Mouse (Mus musculus): ENCODE results near the gene Stox2.
A peak's percentile ranks its signal among the peaks of the same experiment; 100 is the strongest.

Stox2 gene

DNA sequence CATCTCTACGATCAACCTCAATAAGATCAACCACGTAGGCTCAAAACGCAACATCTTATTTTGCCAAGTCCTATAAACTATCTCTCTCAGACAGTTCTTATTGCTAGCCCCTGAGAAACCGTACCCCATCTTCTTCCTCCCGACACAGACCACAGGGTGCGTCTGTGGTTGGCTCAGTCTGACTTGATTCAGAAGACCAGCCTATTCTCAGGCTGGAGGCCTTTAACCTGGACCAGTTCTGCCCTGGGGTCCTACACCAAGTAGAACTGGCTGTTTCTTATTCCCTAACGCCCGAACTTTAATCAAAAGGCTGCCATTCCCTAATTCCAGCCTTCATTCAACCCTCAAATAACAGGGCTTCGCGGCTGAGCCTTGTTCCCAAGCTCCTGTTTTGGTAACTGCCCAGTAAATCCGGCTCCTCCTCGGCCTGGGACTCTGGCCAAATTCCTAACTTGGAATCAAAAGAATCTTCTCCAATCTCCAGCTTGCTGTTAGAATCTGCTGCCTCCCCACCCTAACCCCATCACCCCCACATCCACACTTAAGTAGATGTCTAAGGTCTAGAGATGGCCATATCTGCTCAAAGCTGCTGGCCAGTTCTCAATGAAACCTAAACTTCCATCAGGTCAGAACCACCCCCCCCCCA is 91.5 kb downstream of the Stox2 start:
- no peak for DNase-seq (ENCODE audit: low spot score in 2 of 2)

DNA sequence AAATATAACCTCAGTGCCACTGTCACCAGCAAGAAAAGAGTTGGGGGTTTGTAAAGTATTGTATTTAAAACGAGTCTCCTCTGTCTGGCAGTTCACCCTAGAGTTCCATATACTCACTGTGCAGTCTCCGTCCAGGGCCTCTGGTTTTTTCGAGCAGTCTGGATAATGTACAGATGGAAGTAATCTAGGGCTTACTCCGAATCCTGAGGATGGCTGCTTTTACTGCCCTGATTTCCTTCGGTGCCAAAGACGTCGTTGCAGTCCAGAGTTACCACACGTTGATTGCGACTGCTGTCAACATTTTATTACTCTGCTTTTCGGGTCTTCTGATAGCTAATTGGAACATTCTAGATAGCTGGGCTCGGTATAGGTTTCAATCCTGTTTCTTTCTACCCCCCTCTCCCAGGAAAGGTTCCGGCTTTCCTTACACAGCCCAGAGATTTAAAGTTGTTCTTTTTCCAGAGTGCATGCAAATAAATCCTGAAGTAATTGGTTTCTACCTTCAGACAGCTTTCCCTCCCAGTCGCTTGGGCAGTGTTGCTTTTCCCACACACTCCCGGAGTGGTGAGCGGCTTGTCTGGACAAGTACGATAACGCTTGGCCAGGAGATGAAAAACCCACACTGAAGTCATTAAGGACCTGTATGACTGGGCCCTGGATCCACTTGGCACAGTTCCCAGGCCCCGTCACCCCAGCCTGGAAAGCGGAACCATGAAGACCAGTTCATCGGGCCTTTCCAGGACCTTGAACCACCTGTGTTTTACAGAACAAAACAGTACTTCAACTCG is 94.1 kb downstream of the Stox2 start:
- no peak for DNase-seq (ENCODE audit: low spot score in 2 of 2)

DNA sequence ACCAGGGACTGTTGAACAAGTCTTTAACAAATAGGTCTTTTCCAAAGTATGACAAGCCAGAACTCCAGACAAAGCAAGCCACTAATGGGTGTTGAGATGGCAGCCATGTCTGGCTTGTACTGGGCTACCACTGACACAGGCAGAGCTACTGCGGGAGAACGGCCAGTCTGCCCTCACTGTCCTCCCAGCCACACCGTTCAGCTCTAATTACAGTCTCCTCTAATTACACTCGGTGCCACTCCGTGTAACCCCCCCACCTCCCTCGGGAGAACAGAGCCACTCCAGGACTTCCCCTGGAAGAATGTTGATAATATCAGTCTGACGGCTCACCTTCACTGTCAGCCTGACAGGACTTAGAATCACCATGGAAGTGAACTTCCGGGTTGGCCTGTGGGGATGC is 97.1 kb downstream of the Stox2 start:
- no peak for DNase-seq (ENCODE audit: low spot score in 2 of 2)

DNA sequence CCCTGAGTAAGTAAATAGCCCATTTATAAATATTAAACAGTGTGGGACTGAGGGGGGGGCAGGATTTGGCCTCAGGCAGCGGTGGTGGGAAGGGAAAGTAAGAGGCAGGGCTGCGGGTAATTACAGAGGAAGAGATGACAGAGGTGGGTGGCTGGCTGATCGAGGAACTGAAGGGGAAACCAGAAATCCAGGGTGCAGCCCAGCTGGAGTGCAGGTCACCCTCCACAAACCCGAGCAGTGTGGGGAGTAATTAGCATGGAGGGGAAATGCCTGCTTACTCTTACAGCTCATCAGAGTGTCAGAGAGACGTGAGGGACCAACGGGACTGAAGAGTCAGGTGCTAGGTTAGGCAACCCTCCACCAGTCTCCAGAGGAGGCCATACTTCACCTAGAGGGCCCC is 98.4 kb downstream of the Stox2 start:
- DNase-seq (ENCODE audit: low spot score in 2 of 2) = no peak

DNA sequence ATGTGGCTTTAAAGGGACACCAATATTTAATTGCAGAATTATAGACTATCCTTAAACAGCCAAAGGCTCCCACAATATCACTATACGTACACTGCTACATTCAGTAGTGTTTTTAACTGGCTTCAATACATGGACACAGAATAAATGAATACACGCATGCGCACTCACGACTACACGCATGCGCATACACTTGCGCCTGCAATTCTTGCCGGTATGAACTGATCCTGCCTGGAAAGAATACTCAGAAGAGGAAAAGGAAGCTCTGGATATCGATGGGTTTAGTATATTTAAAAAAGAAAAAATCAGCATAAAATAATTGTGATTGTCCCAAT is 100.4 kb downstream of the Stox2 start:
- DNase-seq (ENCODE audit: low spot score in 2 of 2) = peak; percentile 77 to 83

DNA sequence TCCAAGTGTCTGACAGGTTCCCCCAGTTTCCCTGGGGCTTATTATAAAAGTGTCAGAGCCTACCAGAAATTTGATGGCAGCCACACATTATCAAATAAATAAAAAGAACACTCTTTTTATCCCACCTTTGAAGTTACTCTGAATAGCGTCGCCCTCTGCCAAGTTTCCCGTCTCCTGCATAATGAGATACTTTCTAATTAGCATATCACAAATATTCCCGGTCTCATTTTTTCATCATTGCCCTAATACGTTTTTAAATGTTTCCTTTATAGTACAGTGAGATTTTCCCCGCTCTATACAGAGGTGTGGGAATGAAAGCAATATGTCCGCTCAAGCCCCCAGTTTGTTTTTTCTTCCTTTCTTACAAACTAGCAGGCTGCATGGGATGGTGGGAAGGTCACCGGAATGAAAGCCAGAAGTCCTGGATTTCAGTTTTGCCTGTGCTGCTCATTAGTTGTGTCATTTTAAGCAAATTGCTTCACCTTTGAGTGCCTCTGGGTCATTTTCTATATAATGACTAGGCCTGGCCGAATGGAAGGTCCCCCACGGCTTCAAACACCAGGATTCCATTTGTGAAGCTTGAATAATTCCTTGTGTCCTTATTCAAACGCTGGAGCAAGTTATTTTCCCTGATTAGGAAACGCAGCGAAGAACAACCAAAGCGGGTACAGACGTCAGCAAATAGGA is 100.9 kb downstream of the Stox2 start:
- no peak for DNase-seq (ENCODE audit: low spot score in 2 of 2)

DNA sequence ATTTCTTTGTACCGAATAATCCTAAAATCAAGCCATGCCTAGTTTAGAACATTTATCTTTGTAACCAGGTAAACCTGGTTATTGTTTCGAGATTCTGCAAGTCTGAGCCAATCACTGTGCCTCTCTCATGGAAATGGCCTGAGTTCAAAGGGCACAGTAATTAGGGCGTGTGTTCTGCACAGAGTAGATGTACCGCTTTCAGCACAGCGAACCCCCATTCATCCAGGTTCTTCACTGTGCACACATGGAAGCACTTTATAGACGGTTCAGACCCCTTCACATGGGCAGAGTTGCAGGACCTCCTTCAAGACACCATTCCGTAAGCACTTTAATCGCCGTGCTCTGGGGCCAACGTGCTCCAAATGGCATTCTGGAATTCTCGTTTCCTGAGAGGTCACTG is 104.7 kb downstream of the Stox2 start:
- DNase-seq (ENCODE audit: low spot score in 2 of 2) = no peak

DNA sequence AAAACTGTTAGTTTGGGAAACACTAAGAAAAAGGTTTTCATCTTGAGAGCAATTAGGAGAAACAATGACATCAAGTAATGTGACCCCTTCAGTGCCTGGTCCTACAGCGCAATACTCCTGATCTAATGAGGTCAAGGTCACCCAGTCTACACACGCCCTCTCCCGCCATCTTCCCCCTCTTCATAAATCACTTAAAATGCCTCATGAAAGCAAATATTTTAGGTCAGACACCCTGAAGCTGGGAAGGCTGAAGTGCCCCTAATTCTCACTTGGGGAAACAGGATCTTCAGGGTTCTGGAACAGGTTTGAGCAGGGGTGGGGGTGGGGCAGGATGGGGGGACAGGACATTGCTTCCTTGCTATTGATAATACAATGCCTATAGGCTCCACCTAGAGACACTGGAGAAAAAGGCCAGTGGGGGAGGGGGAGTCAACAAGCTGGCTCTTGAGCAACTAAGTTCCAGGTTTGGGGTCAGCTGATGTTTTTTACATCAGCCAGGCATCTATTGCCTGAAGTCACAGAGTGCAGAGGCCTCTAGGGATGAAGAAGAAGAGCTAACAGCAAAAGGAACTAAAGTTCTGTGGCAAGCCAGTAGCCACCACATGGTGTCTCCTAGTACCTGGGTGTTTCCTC is 107.4 kb downstream of the Stox2 start:
- no peak for DNase-seq (ENCODE audit: low spot score in 2 of 2)

DNA sequence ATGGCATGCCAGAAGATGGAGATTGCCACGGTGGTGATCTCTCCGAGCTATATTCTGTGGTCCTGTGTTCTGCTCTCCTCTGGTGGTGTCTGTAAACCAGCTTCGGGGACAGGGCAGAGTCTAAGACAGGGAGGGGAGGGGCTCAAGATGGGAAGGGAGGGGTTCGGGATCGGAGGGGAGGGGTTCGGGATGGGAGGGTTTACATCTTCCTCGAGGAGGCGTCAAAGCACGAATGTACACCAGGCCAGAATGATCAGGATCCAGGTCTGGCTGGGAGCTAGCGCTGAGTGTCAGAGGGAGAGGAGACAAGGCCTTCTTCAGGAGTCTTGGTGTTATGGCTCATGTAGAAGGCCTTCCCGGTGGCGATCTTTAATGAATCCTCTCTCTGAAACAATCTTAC is 109.7 kb downstream of the Stox2 start:
- DNase-seq (ENCODE audit: low spot score in 2 of 2) = no peak

DNA sequence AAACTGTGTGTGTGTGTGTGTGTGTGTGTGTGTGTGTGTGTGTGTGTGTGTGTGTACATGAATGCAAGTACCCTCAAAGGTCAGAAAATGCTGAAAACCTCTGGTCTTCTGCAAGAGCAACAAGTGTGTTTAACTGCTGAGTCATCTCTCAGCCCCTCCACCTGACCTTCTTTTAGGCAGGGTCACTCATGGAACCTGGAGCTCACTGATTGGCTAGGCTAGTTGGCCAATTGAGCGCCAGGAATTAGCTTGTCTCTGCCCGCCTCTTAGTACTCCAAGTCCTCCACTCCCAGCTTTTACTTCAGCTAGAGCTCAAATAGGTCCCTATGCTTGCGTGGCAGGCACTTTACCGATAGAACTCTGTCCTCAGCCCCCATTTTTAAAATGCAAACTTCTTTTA is 110.2 kb downstream of the Stox2 start:
- DNase-seq (ENCODE audit: low spot score in 2 of 2) = no peak

DNA sequence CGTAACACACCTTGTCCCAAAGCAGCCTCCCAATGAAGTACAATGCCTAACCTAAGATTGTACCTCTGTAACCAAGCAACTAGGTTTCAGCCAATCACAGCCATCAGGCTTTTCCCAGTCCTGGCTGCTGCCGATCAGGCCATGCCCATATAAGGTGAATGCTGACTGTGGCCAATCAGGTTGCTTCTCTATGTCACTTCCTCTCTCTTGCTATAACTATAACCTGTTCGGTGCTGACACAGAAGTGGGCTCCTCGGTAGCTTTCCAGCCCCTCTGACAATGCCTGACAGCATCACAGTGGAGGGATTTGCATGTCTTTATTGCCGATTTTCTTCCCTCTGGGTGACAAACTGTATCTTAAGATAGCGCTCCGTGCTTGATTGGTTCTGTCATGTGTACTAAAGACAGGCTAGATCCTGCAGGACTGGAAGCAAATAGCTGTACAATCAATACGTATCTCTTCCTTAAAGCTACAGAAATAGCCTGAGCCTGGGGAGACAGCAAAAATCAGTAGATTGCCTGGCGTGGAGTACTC is 111.9 kb downstream of the Stox2 start:
- DNase-seq (ENCODE audit: low spot score in 2 of 2) = peak; percentile 76 to 86

DNA sequence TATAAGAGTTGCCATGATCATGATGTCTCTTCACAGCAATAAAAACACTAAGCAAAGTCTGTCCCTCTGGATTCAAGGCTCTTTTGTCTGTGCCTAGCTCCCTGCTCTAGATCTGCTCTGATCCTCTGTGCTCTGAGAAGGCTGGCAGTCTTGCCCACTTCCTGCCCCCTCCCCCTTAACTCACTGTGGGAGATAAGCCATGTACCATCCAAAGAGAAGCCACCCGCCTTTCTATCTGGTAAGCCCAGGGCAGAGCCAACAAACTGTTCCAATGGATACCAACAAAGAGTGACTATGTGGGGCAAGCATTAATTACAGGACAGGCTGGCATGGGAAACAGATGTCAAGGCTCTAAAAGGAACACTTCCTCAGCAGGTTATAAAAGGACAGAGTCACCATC is 113.2 kb downstream of the Stox2 start:
- DNase-seq (ENCODE audit: low spot score in 2 of 2) = peak in 1 of 2 experiments; percentile 34

DNA sequence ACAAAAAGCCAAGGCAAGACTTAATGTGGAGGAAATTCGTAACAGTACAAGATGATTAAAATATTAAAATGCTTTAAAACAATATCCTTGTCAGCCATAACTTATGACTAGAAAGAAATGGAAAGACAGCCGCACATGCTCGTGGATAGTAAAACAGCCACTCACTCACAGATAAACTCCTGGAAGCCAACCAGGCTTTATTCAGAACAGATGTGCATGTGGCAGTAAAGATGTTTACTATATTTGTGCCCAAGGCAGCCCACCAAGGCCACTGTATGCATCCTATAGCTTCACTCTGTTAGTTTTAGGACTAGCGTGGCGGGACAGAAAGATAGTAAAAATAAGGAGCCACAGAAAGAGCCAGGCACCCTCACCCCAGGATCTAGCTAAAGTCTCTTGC is 115.2 kb downstream of the Stox2 start:
- no peak for DNase-seq (ENCODE audit: low spot score in 2 of 2)

DNA sequence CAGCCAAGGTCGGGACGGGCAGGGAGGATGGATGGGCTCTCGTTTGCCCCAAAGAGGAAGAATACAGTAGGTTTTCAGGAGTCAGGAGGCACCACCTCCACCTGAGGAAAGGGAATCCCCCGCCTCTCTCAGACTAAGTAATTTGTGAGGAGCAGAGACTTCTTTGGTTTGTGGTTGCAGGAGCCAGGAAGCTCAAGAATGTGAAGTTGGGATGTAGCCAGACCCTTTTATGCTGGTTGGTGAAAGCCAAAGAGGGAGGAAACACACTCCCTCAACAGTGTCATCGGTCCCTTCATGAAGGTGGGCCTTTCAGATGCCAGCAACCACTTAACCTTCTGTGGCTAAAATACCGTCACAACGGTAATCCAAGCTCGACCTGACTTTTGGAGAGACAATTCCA is 119.8 kb downstream of the Stox2 start:
- DNase-seq (ENCODE audit: low spot score in 2 of 2) = no peak

DNA sequence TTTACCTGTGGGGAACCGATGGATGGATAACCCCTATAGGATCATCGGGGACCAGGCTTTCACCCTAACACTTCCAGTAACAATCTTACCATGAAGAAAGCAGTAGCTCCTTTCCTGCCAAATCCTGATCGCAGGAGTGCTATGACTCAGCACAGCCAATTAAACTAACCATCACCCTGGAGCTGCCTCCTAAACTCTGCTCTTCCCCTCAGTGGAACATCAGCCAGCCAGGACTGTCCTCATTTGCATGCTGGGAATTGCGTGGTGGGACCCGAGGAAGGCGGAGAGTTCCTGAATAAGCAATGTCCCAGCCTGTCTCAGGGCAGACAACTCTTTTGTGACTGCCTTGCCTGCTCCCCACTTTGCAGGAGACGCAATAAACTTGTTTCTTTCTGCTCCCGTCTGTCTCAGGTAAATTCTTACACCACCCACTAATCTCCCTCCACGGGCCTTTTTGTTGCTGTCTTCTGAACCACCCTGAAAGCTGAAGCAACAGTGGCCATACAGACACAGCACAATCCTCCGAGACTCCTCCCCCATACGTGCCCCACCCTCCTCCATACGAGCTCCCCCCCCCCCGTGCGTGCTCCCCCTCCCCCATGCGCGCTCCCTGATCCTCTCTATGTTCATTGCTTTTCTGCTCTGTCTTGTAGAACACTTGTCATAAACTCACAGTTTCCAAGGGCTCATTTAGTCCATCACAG is 121.9 kb downstream of the Stox2 start:
- DNase-seq (ENCODE audit: low spot score in 2 of 2) = no peak

DNA sequence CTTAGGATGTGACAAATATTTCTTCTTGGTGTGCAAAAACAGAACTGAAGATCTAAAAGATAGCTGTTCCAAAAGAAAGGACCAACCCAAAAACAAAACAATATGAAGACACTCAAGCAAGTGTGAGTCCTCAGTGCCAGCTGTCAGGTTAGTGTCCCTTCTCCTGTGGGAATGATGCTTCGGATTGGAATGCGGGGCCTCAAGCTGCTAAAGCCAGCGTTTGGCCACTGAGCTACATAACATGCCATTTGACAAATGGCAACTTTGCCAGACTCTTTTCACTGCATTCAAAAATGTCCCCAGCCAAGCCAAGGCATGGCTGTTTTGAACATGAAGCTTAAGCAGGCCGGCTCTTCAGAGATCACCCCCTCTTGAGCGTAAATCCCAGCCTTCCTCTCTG is 124.9 kb downstream of the Stox2 start:
- DNase-seq (ENCODE audit: low spot score in 2 of 2) = no peak

DNA sequence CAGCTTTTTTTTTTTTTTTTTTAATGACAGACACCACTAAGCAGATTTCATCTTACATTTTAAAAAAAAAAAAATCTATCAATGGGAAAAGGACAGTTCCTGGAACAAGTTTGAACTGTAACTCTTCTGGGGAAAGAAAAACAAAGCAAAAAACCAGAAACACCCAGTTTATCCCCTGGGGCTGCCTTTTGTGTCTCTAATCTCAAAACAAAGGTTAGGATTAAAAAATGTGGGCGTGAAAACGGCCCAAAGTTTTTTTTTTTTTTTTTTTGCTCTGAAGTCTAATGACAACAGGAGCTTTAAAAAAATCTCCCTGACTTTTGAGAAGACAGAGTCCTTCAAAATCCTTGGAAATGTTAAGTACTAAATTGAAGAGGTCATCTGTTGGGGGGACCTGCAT is 125.5 kb downstream of the Stox2 start:
- DNase-seq (ENCODE audit: low spot score in 2 of 2) = no peak

DNA sequence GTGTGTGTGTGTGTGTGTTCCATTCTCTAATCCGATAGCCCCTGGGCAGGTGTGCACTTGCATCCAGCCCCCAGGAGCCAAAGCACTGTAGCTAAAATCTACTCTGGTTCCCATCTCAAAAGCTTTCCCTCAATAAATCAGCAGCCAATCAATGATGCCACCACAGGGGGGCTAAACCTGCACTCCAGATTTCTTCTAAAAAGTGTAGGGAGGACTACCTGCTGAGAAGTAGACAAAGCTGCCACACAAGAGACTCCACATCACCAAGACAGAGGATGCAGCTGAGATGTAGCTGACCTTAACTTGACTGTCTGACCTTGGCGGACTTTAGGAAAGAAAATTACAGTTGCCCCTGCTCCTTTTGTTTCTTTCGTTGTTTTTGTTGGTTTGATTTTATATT is 127.7 kb downstream of the Stox2 start:
- no peak for DNase-seq (ENCODE audit: low spot score in 2 of 2)

DNA sequence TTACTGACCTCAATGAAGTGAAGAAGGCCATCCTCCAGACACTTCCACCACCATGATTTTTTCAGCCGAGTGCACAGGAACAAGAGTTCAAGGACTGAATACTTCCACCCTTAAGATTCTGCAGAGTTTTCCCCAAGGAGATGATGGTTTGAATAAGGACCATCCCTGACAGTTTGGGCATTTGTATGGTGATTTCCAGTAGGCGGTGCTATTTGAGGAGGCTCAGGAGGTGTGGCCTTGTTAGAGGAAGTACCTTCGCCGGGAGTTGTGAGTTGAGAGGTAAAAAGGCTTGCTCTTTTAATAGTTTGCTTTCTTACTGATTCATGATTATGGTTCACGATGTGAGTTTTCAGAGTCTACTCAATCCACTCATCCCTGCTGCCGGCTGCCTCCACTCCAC is 138.0 kb downstream of the Stox2 start:
- DNase-seq (ENCODE audit: low spot score in 2 of 2) = no peak

DNA sequence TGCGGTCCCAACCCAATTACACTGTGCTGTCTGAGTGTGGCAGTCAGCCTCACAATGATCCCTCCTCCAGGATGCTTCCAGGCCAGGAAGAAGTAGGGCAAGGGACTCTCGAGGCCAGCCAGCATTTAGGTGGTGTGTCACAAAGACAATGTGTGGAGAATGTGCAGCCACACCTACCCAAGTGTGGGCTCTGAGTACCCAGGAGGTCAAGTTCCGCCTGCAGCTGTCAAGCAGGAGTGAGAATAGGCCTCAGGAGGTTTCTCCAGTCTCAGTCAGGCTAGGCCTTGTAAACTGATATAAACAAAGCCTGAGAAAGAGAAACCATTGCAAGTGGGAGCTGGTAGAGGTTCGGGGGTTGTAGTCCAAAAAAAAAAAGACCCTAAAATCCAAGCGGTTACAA is 139.8 kb downstream of the Stox2 start:
- no peak for DNase-seq (ENCODE audit: low spot score in 2 of 2)

DNA sequence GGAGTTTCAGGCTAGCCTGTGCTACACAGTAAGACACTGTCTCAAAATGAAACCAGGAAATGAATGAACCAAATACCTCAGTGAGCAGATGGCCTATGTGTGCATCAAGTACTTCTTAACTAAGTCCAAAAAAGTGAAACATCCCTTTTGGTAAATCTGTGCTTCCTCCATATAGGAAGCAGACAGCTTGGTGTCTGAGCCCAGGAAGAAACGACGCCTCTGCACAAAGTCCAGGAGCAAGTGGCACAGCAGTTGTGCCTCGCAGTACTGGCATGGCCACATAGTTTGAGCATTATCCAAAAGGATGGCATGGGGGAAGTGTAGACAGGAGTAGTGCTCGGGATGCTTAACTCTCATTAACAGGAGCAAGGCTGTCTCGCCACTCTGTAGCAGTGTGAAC is 140.3 kb downstream of the Stox2 start:
- no peak for DNase-seq (ENCODE audit: low spot score in 2 of 2)

DNA sequence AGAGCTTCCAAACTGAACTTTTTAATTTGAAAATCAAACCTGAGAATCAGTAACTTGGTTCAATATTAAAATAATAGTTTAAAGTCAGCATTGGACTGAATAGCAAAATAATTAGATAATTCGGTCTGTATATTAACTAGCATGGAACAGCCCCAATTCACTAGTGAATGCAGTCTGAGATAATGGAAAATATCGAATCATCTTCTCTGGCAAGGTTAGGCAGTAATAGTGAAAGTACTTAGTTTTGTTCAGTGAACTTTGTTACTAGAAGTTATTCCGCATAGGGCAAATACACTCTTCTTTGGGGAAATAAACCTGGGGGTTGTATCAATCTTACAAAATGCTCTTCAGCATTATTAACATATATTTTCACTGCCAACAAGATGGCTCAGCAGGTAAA is 147.7 kb downstream of the Stox2 start:
- no peak for DNase-seq (ENCODE audit: low spot score in 2 of 2)
